Mouse (Mus musculus) G1E (cell line): ENCODE measurements around the gene Mef2d. TPM values are rescaled to one million over a fixed set of nuclear protein-coding genes. Genes with fewer than 3 reads are reported as not detected.

Source experiments
- ATAC-seq: 2 replicates; pipeline ENCODE4 v1.8.0; 2016; ENCODE audit warnings: mild to moderate bottlenecking; ENCODE audit not compliant: insufficient number of reproducible peaks, poor library complexity, low FRiP score, severe bottlenecking; ENCODE audit errors: extremely low read depth
- DNase-seq: peaks from one replicate; pipeline ENCODE4 v3.0.0; 2012; ENCODE audit warnings: low spot score
- H3K27me3 ChIP-seq: 2 replicates; pipeline ENCODE4 v1.6.1; 2012; ENCODE audit warnings: mild to moderate bottlenecking, low read length, inconsistent platforms; ENCODE audit not compliant: insufficient read depth
- H3K36me3 ChIP-seq: replicated peaks from 2 replicates; pipeline ENCODE3; 2012; ENCODE audit warnings: mild to moderate bottlenecking, inconsistent platforms
- H3K4me1 ChIP-seq: 2 replicates; pipeline ENCODE4 v1.6.1; 2012; ENCODE audit warnings: low read depth, low read length, inconsistent platforms, mixed read lengths; ENCODE audit not compliant: insufficient read depth
- H3K4me3 ChIP-seq: 2 replicates; pipeline ENCODE4 v1.5.1; 2012; ENCODE audit warnings: low read depth, mild to moderate bottlenecking, inconsistent platforms, low read length, moderate library complexity, mixed read lengths
- H3K9me3 ChIP-seq: replicated peaks from 2 replicates; pipeline ENCODE4 v1.6.1; 2012; ENCODE audit warnings: inconsistent platforms
- CTCF ChIP-seq: IDR thresholded peaks from 2 replicates; pipeline ENCODE4 v1.5.1; 2012; ENCODE audit warnings: low read depth, low read length, inconsistent platforms, mixed read lengths
- GATA1 ChIP-seq: IDR thresholded peaks from 2 replicates; pipeline ENCODE4 v1.6.1; 2012; ENCODE audit warnings: borderline replicate concordance, low read length, inconsistent platforms, mixed read lengths
- GATA2 ChIP-seq: IDR thresholded peaks from 2 replicates; pipeline ENCODE4 v1.6.1; 2012; ENCODE audit warnings: low read depth, low read length, inconsistent platforms, borderline replicate concordance
- POLR2AphosphoS5 ChIP-seq: IDR thresholded peaks from 2 replicates; pipeline ENCODE4 v1.6.1; 2012; ENCODE audit warnings: low read depth, low read length, inconsistent platforms; ENCODE audit not compliant: insufficient replicate concordance
- TAL1 ChIP-seq: conservative IDR thresholded peaks from 2 replicates; pipeline ENCODE4 v1.6.1; 2012; ENCODE audit warnings: low read depth, low read length, inconsistent platforms, mixed read lengths
- polyA plus RNA-seq: library from polyadenylated mRNA; stranded (reverse); fragments of >175 nt; gene quantifications from 2 replicates; pipeline ENCODE4 v1.2.3, GENCODE M21; 2012
- total RNA-seq, 2 experiments: library from RNA; stranded (forward) in 1 of 2; stranded (reverse) in 1 of 2; fragments of 200-1000 nt in 1 of 2; fragments of >200 nt in 1 of 2; fragmentation: Nextera tagmentation in 1 of 2; gene quantifications; 2 replicates each; pipeline ENCODE4 v1.2.3; 2014 to 2017

The Mef2d gene
- total and polyA plus RNA-seq, 3 experiments = 15.4 to 133 (median 125) TPM

GRCm38 (mm10) chr3:88140178-88140902, 1.8 kb upstream of the Mef2d start:
- Histone ChIP-seq H3K4me1 (peaks cover 67% of the 10 kb centered on the region), H3K4me3 (no peak overlapping the region; the same call in 1 of the 2 replicates), H3K27me3 (no peaks in the 10 kb centered on the region), H3K36me3 (peaks cover 19% of the 10 kb centered on the region), H3K9me3 (no peaks in the 10 kb centered on the region)
- no peak for DNase-seq
- no peak for TF ChIP-seq TAL1
- TF ChIP-seq GATA1 = no peak
- ATAC-seq = no peak

- Histone ChIP-seq H3K27me3 (no peaks in the 10 kb centered on the region), H3K9me3 (no peaks in the 10 kb centered on the region), H3K36me3 (peaks cover 25% of the 10 kb centered on the region), H3K4me3 (peak overlapping the region; percentile 86; the same call in 1 of the 2 replicates), H3K4me1 (peaks cover 74% of the 10 kb centered on the region)
- no peak for DNase-seq
- no peak for ATAC-seq
- TF ChIP-seq GATA1 = no peak
- TF ChIP-seq POLR2AphosphoS5 = no peak
- TF ChIP-seq GATA2 = no peak
- no peak for TF ChIP-seq TAL1
- TF ChIP-seq CTCF = no peak
Measured at GRCm38 (mm10) chr3:88140903-88141430, 1.2 kb upstream of the Mef2d start.

GRCm38 (mm10) chr3:88141439-88141786, 759 bp upstream of the Mef2d start:
- no peak for DNase-seq
- no peak for ATAC-seq

GRCm38 (mm10) chr3:88142546-88142915, 359 bp downstream of the Mef2d start:
- H3K4me1 ChIP-seq = peaks cover 84% of the 10 kb centered on the region
- peaks cover 39% of the 10 kb centered on the region for H3K36me3 ChIP-seq
- DNase-seq = no peak
- H3K27me3 ChIP-seq = no peaks in the 10 kb centered on the region
- H3K9me3 ChIP-seq = no peaks in the 10 kb centered on the region
- no peak for ATAC-seq
- peak overlapping the region; percentile 86 for H3K4me3 ChIP-seq
- no peak for TF ChIP-seq GATA2

More at GRCm38 (mm10) chr3:88141439-88141786, 759 bp upstream of the Mef2d start:
- peaks cover 78% of the 10 kb centered on the region for H3K4me1 ChIP-seq
- TF ChIP-seq TAL1 = no peak
- no peak for TF ChIP-seq CTCF
- TF ChIP-seq GATA2 = no peak
- TF ChIP-seq GATA1 = no peak
- TF ChIP-seq POLR2AphosphoS5 = no peak
- no peaks in the 10 kb centered on the region for H3K27me3 ChIP-seq
- peak overlapping the region; percentile 86; the same call in 1 of the 2 replicates for H3K4me3 ChIP-seq
- H3K9me3 ChIP-seq = no peaks in the 10 kb centered on the region
- H3K36me3 ChIP-seq = peaks cover 28% of the 10 kb centered on the region

GRCm38 (mm10) chr3:88142916-88143771, 972 bp downstream of the Mef2d start:
- no peak for ATAC-seq
- Histone ChIP-seq H3K4me1 (peaks cover 86% of the 10 kb centered on the region), H3K36me3 (peaks cover 45% of the 10 kb centered on the region), H3K9me3 (no peaks in the 10 kb centered on the region), H3K4me3 (peak overlapping the region; percentile 86), H3K27me3 (no peaks in the 10 kb centered on the region)
- TF ChIP-seq GATA2 (no peak), GATA1 (no peak), POLR2AphosphoS5 (no peak), TAL1 (no peak), CTCF (no peak)
- DNase-seq = peak; percentile 60

GRCm38 (mm10) chr3:88143961-88144486, 1.9 kb downstream of the Mef2d start:
- peak overlapping the region; percentile 86 for H3K4me3 ChIP-seq
- H3K27me3 ChIP-seq = no peaks in the 10 kb centered on the region
- DNase-seq (no peak), ATAC-seq (no peak)
- peaks cover 54% of the 10 kb centered on the region for H3K36me3 ChIP-seq
- no peaks in the 10 kb centered on the region for H3K9me3 ChIP-seq
- TF ChIP-seq GATA2 (no peak), TAL1 (no peak), GATA1 (no peak)
- H3K4me1 ChIP-seq = peaks cover 90% of the 10 kb centered on the region
